Mouse (Mus musculus): ENCODE data around the gene Fmo1. TPM values are rescaled to one million over a fixed set of nuclear protein-coding genes. Genes with fewer than 3 reads are reported as not detected.

The Fmo1 gene
- 0.39 TPM for polyA plus RNA-seq (2017; shearing (Covaris generic))

DNA sequence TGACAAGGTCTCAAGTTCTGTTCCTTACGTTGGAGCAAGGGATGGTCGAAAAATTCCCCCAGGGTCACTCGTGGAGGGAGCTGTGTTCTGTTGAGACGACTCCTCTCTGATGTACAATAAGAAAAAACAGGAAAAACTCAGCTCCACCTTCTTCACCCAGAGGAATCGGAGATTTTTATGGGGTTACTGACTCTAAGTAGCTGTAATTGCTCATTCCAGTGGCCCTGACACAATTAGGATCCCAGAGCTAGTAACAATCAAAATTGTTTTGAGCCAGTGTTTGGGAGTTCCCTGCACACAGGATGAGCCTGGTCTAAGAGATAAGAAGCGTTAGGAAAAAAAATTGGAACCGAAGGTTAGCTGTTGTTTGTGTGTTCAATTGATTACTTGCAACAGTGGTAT, at the start of gene Fmo1:
Gene Fmo1 (minus strand): TSS at position 331 of the 402 bp plus-strand sequence.

DNA sequence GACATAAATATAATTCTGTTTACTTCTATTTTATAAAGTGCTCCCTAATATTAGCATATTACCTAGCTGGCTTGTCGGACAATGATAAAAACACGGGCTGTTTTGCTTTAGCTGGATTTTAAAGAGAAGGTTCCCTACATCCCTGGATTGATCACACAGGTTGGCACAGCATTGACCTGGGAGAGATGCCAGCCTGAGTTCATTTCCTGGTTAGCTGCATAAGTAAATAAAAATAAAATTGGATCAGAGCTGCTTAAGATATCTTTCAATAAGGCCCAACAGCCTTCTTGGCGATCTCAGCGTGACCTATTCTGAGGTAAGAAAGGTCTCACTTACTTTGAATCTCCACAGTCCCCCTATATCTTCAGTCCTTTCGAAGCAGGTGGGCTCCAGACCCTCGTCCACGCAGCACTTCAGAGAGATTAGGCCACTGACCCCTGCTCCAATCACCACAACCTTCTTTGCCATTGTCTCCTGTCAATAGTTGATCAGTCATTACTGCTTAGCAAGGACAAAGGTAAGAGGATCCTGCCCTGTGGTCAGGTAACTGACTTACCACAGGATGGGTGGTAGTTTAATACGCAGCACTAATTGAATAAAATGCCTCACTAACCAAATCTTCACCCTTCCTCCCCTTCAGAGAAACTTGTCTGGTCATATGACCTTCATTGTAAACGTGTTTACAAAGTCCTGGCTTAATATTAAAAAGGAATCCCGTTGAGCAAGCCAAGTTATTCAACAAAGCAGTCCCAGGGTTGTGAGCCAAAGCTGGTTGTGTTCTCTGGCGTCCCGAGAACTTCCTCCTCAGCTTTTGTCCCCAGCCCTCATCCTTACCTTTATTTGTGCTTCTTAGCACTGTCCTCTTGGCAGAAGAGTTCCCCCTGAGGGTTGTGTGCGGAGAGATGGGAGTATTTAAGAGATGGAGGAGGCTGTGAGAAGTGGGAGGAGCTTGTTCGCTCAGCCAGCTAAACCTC, 31.7 kb upstream of the Fmo1 start, which contains the start of gene Fmo2:
Gene Fmo2 (minus strand): TSS at position 889 of the 974 bp plus-strand sequence.

GRCm38 (mm10) chr1:162813836-162814156, 52.6 kb downstream of the Fmo1 start, which contains the start of gene Fmo4:
Fmo4 (minus strand) TSS chr1:162813972.

Other genes starting within 250 kb of the Fmo1 start
- not detected for gene Myoc, start 227.5 kb downstream of the Fmo1 start, polyA plus RNA-seq (2017; shearing (Covaris generic))
- gene Myocos, start 208.4 kb downstream of the Fmo1 start, polyA plus RNA-seq (2017; shearing (Covaris generic)), result not detected
- gene Prrc2c, start 126.1 kb downstream of the Fmo1 start, polyA plus RNA-seq (2017; shearing (Covaris generic)), result 208 TPM
- not detected for gene Fmo4, start 52.6 kb downstream of the Fmo1 start, polyA plus RNA-seq (2017; shearing (Covaris generic))
- gene Fmo2, start 32.1 kb upstream of the Fmo1 start, polyA plus RNA-seq (2017; shearing (Covaris generic)), result not detected
- gene Fmo6, start 70.9 kb upstream of the Fmo1 start, polyA plus RNA-seq (2017; shearing (Covaris generic)), result 0.22 TPM
- not detected for gene Fmo3, start 117.9 kb upstream of the Fmo1 start, polyA plus RNA-seq (2017; shearing (Covaris generic))
- gene Mroh9, start 219.1 kb upstream of the Fmo1 start, polyA plus RNA-seq (2017; shearing (Covaris generic)), result not detected